Mouse (Mus musculus): ENCODE results near the gene Lmln.

- no peak for TF ChIP-seq POLR2A (IDR thresholded peaks at IDR 0.05; ENCODE audit: borderline replicate concordance, extremely low read depth, low read depth, low read length)
- no peak for TF ChIP-seq CTCF (IDR thresholded peaks at IDR 0.05; ENCODE audit: insufficient read depth, low read length)
Observed at GRCm38 (mm10) chr16:33141758-33142280, 79.5 kb downstream of the Lmln start.
